Mouse (Mus musculus): ENCODE data around the gene Appl2. TPM values are rescaled to one million over a fixed set of nuclear protein-coding genes. Genes with fewer than 3 reads are reported as not detected.

Gene Appl2
- polyA plus RNA-seq, 1 experiment from 2014 or later, result 25.2 TPM

DNA sequence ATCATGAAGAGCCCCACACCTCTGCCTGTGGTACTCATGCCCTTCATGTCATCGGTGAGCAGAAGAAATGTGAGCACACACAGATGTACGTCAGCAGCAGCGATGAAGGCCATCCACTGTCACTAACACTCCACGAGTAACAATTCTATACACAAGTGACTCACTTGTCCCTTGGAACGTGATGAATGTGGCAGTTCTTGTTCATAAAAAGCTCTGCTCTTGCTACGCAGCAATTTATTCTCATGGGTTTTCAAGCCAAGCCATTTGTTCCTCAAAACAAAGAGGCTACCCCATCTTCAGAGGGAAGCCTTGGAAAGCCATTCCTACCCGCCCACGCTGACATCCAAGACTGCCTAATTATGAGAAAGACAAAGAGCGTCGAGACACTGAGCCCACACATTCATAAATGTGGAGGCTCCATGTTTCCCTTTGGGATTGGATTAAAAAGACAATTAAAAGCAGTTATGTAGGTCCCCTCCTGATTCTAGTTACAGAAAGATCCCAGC is 8.6 kb downstream of the Appl2 start:
- WGBS (ENCODE audit: insufficient replicate concordance), result 90% methylated on average over 10 of the region's 10 CpGs
- H3K9me3 ChIP-seq (replicated peaks; ENCODE audit: control insufficient read depth, low read length), result no peaks in the 10 kb centered on the region
- H3K27ac ChIP-seq (ENCODE audit: low read depth, low read length), result no peak overlapping the region
- no peaks in the 10 kb centered on the region for H3K27me3 ChIP-seq (ENCODE audit: control insufficient read depth, insufficient read depth, low read length)
- no peak overlapping the region for H3K9ac ChIP-seq (ENCODE audit: low read depth, low read length)
- H3K4me3 ChIP-seq (ENCODE audit: low read depth, low read length), result no peak overlapping the region
- H3K36me3 ChIP-seq (ENCODE audit: control insufficient read depth, insufficient read depth, low read length), result no peaks in the 10 kb centered on the region
- H3K4me2 ChIP-seq, result no peak overlapping the region
- no peak for ATAC-seq (replicated peaks; ENCODE audit: insufficient number of reproducible peaks, low FRiP score, low TSS enrichment)
- peaks cover 28% of the 10 kb centered on the region for H3K4me1 ChIP-seq (ENCODE audit: control insufficient read depth, insufficient read depth, low read length)

DNA sequence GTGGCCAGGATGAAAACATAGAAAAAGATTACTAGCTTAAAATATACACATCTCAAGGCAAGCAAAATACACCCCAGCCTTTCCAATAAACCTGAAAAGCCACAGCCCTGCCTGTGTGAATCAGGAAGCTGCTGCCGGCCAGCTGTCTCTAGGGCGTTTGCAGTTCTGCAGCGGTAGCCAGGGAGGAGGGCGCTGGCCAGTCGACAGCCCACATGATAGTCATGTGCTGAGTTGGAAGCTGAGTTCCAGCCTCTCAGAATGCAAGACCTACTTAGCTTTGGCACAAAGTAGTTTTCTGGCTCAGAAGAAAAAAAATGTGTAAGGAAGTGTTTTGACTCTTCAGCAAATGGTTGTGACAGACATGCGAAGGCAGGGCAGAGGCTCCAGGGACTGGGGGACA is 11.2 kb downstream of the Appl2 start:
- Histone ChIP-seq H3K9me3 (replicated peaks; ENCODE audit: control insufficient read depth, low read length) (no peaks in the 10 kb centered on the region), H3K4me2 (no peak overlapping the region), H3K27ac (ENCODE audit: low read depth, low read length) (no peak overlapping the region), H3K36me3 (ENCODE audit: control insufficient read depth, insufficient read depth, low read length) (no peaks in the 10 kb centered on the region; the same call in 1 of the 2 replicates), H3K9ac (ENCODE audit: low read depth, low read length) (no peak overlapping the region), H3K27me3 (ENCODE audit: control insufficient read depth, insufficient read depth, low read length) (no peaks in the 10 kb centered on the region), H3K4me3 (ENCODE audit: low read depth, low read length) (no peak overlapping the region), H3K4me1 (ENCODE audit: control insufficient read depth, insufficient read depth, low read length) (peaks cover 18% of the 10 kb centered on the region)
- ATAC-seq (replicated peaks; ENCODE audit: insufficient number of reproducible peaks, low FRiP score, low TSS enrichment), result no peak
- 10% methylated on average over 6 of the region's 6 CpGs for WGBS (ENCODE audit: insufficient replicate concordance)

DNA sequence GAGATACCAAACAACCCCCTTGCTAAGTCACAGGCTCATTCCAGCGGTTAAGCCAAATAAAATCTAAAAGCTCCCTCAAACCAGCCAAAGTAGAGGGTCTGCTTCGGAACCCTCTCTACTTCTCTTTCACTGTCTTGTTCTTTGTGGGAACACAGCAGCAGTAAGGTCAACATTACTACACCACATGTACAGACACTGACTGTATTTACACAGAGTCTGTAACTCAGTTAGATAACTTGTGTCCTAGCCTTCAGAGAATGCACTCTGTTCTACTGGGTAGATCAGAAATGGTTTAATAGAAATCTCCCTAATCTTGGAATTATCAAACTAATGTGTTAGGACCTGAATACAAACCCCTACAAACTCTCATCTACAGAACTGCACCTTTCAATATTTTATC is 12.3 kb downstream of the Appl2 start:
- WGBS (ENCODE audit: insufficient replicate concordance), result 83% methylated on average over 2 of the region's 2 CpGs
- H3K27ac ChIP-seq (ENCODE audit: low read depth, low read length), result no peak overlapping the region
- no peaks in the 10 kb centered on the region for H3K9me3 ChIP-seq (replicated peaks; ENCODE audit: control insufficient read depth, low read length)
- no peaks in the 10 kb centered on the region for H3K27me3 ChIP-seq (ENCODE audit: control insufficient read depth, insufficient read depth, low read length)
- no peak overlapping the region for H3K9ac ChIP-seq (ENCODE audit: low read depth, low read length)
- H3K4me2 ChIP-seq, result no peak overlapping the region
- H3K4me3 ChIP-seq (ENCODE audit: low read depth, low read length), result no peak overlapping the region
- ATAC-seq (replicated peaks; ENCODE audit: insufficient number of reproducible peaks, low FRiP score, low TSS enrichment), result no peak
- no peaks in the 10 kb centered on the region; the same call in 1 of the 2 replicates for H3K36me3 ChIP-seq (ENCODE audit: control insufficient read depth, insufficient read depth, low read length)
- H3K4me1 ChIP-seq (ENCODE audit: control insufficient read depth, insufficient read depth, low read length), result peaks cover 18% of the 10 kb centered on the region

DNA sequence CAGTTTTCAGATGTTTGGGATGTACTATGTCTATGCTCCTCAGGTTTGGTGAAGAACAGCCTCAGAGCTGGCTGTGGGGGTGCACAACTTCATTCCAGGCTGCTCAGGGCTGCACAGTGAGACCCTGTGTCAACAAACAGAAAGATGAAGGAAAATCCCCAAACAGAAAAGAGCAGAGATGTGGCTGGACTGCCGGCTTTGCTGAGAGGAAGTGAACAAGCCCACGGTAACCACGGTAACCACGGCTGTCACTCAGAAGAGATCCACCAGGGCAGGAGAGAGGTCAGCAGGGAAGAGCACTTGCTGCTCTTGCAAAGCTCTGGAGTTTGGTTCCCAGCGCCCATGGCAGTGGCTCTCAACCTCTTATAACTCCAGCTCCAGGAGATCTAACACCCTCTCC is 14.1 kb downstream of the Appl2 start:
- H3K27ac ChIP-seq (ENCODE audit: low read depth, low read length), result no peak overlapping the region
- ATAC-seq (replicated peaks; ENCODE audit: insufficient number of reproducible peaks, low FRiP score, low TSS enrichment), result no peak

DNA sequence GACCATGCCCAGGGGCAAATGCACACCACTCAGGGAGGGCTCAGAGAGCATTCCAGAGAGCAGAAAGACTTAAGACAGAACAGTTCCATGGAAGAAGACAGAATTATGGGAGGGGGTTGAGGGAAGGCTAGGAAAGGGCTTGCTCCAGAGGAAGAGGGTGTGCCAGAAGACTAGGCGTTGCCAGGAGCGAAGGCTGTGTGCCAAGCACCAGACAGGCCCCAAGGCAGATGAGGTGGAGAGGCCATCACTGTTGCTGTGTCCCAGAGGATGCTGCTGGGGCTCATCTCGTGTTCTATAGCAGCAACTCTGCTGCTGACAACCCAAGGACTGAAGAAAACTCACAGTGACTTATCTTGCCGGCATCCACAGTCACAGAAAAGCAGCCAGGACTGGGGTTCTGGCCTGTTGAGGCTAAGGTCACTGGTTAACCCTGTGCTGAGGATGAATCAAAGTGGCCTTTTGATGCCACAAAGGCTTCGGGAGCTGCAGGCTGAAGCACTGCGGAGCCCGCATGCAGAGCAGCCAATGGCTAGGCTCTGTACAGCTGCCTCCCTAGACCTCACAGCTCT is 15.6 kb downstream of the Appl2 start:
- no peak for ATAC-seq (replicated peaks; ENCODE audit: insufficient number of reproducible peaks, low FRiP score, low TSS enrichment)
- Histone ChIP-seq H3K4me3 (ENCODE audit: low read depth, low read length) (no peak overlapping the region), H3K27ac (ENCODE audit: low read depth, low read length) (no peak overlapping the region), H3K36me3 (ENCODE audit: control insufficient read depth, insufficient read depth, low read length) (peaks cover 2% of the 10 kb centered on the region), H3K4me2 (no peak overlapping the region), H3K27me3 (ENCODE audit: control insufficient read depth, insufficient read depth, low read length) (no peaks in the 10 kb centered on the region), H3K9ac (ENCODE audit: low read depth, low read length) (no peak overlapping the region), H3K4me1 (ENCODE audit: control insufficient read depth, insufficient read depth, low read length) (peaks cover 18% of the 10 kb centered on the region), H3K9me3 (replicated peaks; ENCODE audit: control insufficient read depth, low read length) (no peaks in the 10 kb centered on the region)
- 82% methylated on average over 7 of the region's 7 CpGs for WGBS (ENCODE audit: insufficient replicate concordance)

More for the DNA sequence above, 14.1 kb downstream of the Appl2 start:
- Histone ChIP-seq H3K27me3 (ENCODE audit: control insufficient read depth, insufficient read depth, low read length) (no peaks in the 10 kb centered on the region), H3K4me2 (no peak overlapping the region), H3K4me1 (ENCODE audit: control insufficient read depth, insufficient read depth, low read length) (peaks cover 18% of the 10 kb centered on the region), H3K4me3 (ENCODE audit: low read depth, low read length) (no peak overlapping the region), H3K9ac (ENCODE audit: low read depth, low read length) (no peak overlapping the region), H3K36me3 (ENCODE audit: control insufficient read depth, insufficient read depth, low read length) (no peaks in the 10 kb centered on the region; the same call in 1 of the 2 replicates), H3K9me3 (replicated peaks; ENCODE audit: control insufficient read depth, low read length) (no peaks in the 10 kb centered on the region)
- 43% methylated on average over 5 of the region's 5 CpGs for WGBS (ENCODE audit: insufficient replicate concordance)

DNA sequence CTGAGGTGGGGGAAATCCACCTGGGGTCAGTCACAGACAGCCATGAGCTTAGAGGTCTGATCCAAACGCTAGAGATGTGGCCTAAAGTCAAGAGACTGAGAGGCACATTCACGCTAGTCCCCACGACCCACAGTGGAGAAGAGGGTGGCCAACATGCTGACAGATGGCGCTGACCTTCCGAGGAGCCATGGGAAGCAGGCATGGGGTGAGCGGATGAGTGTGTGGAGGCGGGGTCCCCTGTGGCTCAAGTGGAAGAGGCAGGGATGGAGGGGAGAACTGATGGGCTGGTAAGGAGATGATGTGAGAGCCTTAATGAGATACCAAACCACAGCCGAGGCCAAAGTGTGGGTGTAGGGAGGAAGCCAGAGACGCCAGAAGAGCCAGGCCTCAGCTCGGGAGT is 16.8 kb downstream of the Appl2 start:
- H3K4me3 ChIP-seq (ENCODE audit: low read depth, low read length), result no peak overlapping the region
- H3K27ac ChIP-seq (ENCODE audit: low read depth, low read length), result no peak overlapping the region
- no peak for ATAC-seq (replicated peaks; ENCODE audit: insufficient number of reproducible peaks, low FRiP score, low TSS enrichment)
- H3K9ac ChIP-seq (ENCODE audit: low read depth, low read length), result no peak overlapping the region
- peaks cover 2% of the 10 kb centered on the region for H3K36me3 ChIP-seq (ENCODE audit: control insufficient read depth, insufficient read depth, low read length)
- H3K27me3 ChIP-seq (ENCODE audit: control insufficient read depth, insufficient read depth, low read length), result no peaks in the 10 kb centered on the region
- peaks cover 18% of the 10 kb centered on the region for H3K4me1 ChIP-seq (ENCODE audit: control insufficient read depth, insufficient read depth, low read length)
- WGBS (ENCODE audit: insufficient replicate concordance), result 79% methylated on average over 10 of the region's 10 CpGs
- no peaks in the 10 kb centered on the region for H3K9me3 ChIP-seq (replicated peaks; ENCODE audit: control insufficient read depth, low read length)
- no peak overlapping the region for H3K4me2 ChIP-seq

DNA sequence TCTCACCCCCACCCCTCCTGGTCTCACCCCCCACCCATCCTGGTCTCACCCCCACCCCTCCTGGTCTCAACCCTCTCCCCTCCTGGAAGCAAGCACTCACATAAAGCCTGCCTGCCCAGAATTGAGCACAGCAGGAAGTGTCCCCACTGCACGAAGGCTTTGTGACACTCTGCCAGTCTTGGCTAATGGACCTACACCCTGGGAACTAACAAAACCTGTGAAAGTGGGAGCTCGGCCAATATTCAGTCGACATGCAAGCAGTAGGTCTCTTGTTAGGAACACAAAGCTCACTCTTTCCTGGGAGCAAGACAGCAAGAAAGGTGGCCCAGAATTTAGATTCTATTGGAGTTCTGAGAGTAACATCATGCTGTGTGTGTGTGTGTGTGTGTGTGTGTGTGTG is 17.6 kb downstream of the Appl2 start:
- H3K9me3 ChIP-seq (replicated peaks; ENCODE audit: control insufficient read depth, low read length), result no peaks in the 10 kb centered on the region
- WGBS (ENCODE audit: insufficient replicate concordance), result 50% methylated on average over 3 of the region's 3 CpGs
- ATAC-seq (replicated peaks; ENCODE audit: insufficient number of reproducible peaks, low FRiP score, low TSS enrichment), result no peak
- no peak overlapping the region for H3K9ac ChIP-seq (ENCODE audit: low read depth, low read length)
- no peaks in the 10 kb centered on the region for H3K27me3 ChIP-seq (ENCODE audit: control insufficient read depth, insufficient read depth, low read length)
- H3K27ac ChIP-seq (ENCODE audit: low read depth, low read length), result no peak overlapping the region
- peaks cover 2% of the 10 kb centered on the region for H3K36me3 ChIP-seq (ENCODE audit: control insufficient read depth, insufficient read depth, low read length)
- H3K4me3 ChIP-seq (ENCODE audit: low read depth, low read length), result no peak overlapping the region
- H3K4me2 ChIP-seq, result no peak overlapping the region
- H3K4me1 ChIP-seq (ENCODE audit: control insufficient read depth, insufficient read depth, low read length), result peaks cover 15% of the 10 kb centered on the region

DNA sequence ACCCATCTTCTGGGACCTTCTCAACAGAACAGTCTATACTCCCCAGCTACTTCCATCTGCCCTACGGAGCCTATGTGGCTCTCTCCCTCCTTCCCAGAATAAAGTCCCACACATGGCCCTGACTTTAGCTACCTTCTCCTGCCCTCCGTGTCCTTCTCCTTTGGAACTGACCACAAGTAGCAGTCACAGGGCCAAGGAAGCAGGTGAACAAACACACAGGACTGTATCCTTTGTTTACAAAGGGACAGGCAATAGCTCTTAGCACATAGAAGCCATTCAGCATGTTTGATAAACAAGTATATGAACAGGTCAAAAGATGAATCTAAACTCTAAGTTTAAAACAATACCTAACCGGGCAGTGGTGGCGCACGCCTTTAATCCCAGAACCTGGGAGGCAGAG is 18.7 kb downstream of the Appl2 start:
- Histone ChIP-seq H3K27ac (ENCODE audit: low read depth, low read length) (no peak overlapping the region), H3K9ac (ENCODE audit: low read depth, low read length) (no peak overlapping the region), H3K36me3 (ENCODE audit: control insufficient read depth, insufficient read depth, low read length) (peaks cover 2% of the 10 kb centered on the region), H3K4me3 (ENCODE audit: low read depth, low read length) (no peak overlapping the region), H3K9me3 (replicated peaks; ENCODE audit: control insufficient read depth, low read length) (no peaks in the 10 kb centered on the region), H3K4me2 (no peak overlapping the region), H3K4me1 (ENCODE audit: control insufficient read depth, insufficient read depth, low read length) (peaks cover 7% of the 10 kb centered on the region), H3K27me3 (ENCODE audit: control insufficient read depth, insufficient read depth, low read length) (no peaks in the 10 kb centered on the region)
- no peak for ATAC-seq (replicated peaks; ENCODE audit: insufficient number of reproducible peaks, low FRiP score, low TSS enrichment)
- 90% methylated on average over 5 of the region's 5 CpGs for WGBS (ENCODE audit: insufficient replicate concordance)

DNA sequence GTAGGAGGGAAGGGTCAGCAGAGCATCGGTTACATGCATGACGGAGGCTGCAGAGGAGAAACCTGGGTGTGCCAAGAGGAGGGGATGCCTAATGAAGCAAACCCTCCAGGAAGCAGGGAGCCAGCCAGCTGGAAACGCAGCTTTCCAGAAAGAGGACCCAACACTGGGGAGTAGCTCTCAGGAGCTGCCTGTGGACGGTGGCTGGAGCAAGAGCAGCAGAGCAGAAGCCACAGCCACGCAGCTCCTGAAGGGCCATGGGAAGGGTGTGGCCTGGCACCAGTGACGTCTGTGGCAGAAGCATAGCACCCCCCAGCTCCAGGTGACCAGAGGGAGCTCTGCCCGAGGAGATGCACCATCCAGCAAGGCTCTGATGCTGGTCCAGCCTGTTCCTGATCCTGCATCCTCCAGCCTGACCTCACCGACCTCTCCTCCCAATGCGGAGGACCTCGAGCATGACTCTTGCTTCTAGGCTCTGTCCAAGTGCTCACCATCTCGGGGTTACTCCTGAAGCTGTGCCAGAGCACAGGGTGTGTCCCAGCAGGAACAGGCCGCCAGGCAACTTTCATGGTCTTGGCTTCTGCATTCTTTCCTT is 19.3 kb downstream of the Appl2 start:
- Histone ChIP-seq H3K4me2 (no peak overlapping the region), H3K4me3 (ENCODE audit: low read depth, low read length) (no peak overlapping the region), H3K27me3 (ENCODE audit: control insufficient read depth, insufficient read depth, low read length) (no peaks in the 10 kb centered on the region), H3K9me3 (replicated peaks; ENCODE audit: control insufficient read depth, low read length) (no peaks in the 10 kb centered on the region), H3K27ac (ENCODE audit: low read depth, low read length) (no peak overlapping the region), H3K4me1 (ENCODE audit: control insufficient read depth, insufficient read depth, low read length) (peaks cover under 1% of the 10 kb centered on the region; the same call in 1 of the 2 replicates), H3K36me3 (ENCODE audit: control insufficient read depth, insufficient read depth, low read length) (peaks cover 2% of the 10 kb centered on the region; the same call in 1 of the 2 replicates), H3K9ac (ENCODE audit: low read depth, low read length) (no peak overlapping the region)
- ATAC-seq (replicated peaks; ENCODE audit: insufficient number of reproducible peaks, low FRiP score, low TSS enrichment), result no peak
- WGBS (ENCODE audit: insufficient replicate concordance), result 84% methylated on average over 12 of the region's 12 CpGs

Data from heart, embryonic 11.5 days (tissue).